Mouse (Mus musculus): ENCODE data around the gene Fam110c. TPM values are rescaled to one million over a fixed set of nuclear protein-coding genes. Genes with fewer than 3 reads are reported as not detected.

Fam110c gene
- polyA plus RNA-seq, 1 experiment from 2014 or later: 7.7 TPM

GRCm38 (mm10) chr12:31080890-31081554 is 7.4 kb downstream of the Fam110c start:
- no peaks in the 10 kb centered on the region for H3K4me1 ChIP-seq (replicated peaks; ENCODE audit: control insufficient read depth, insufficient read depth, low read length)
- no peaks in the 10 kb centered on the region for H3K36me3 ChIP-seq (ENCODE audit: control insufficient read depth, insufficient read depth)
- 87% methylated on average over 6 of the region's 6 CpGs for WGBS
- no peaks in the 10 kb centered on the region for H3K27me3 ChIP-seq (replicated peaks; ENCODE audit: control insufficient read depth, insufficient read depth, low read length)
- H3K9ac ChIP-seq (ENCODE audit: low read depth, low read length): no peak overlapping the region
- no peak overlapping the region for H3K4me2 ChIP-seq (replicated peaks; ENCODE audit: low read depth)
- TF ChIP-seq CTCF (IDR thresholded peaks at IDR 0.05; ENCODE audit: low read depth): no peak
- no peak overlapping the region for H3K4me3 ChIP-seq (ENCODE audit: low read depth, low read length)
- ATAC-seq: no peak
- no peaks in the 10 kb centered on the region for H3K9me3 ChIP-seq (ENCODE audit: control insufficient read depth)
- H3K27ac ChIP-seq (ENCODE audit: low read depth, low read length): no peak overlapping the region

GRCm38 (mm10) chr12:31083007-31083406 is 9.3 kb downstream of the Fam110c start:
- Histone ChIP-seq H3K4me3 (ENCODE audit: low read depth, low read length) (no peak overlapping the region), H3K9ac (ENCODE audit: low read depth, low read length) (no peak overlapping the region), H3K27me3 (replicated peaks; ENCODE audit: control insufficient read depth, insufficient read depth, low read length) (no peaks in the 10 kb centered on the region), H3K4me1 (replicated peaks; ENCODE audit: control insufficient read depth, insufficient read depth, low read length) (no peaks in the 10 kb centered on the region), H3K36me3 (ENCODE audit: control insufficient read depth, insufficient read depth) (no peaks in the 10 kb centered on the region), H3K27ac (ENCODE audit: low read depth, low read length) (no peak overlapping the region), H3K9me3 (ENCODE audit: control insufficient read depth) (no peaks in the 10 kb centered on the region), H3K4me2 (replicated peaks; ENCODE audit: low read depth) (no peak overlapping the region)
- no peak for TF ChIP-seq CTCF (IDR thresholded peaks at IDR 0.05; ENCODE audit: low read depth)
- WGBS: 41% methylated on average over 4 of the region's 4 CpGs
- ATAC-seq: no peak

- Histone ChIP-seq H3K27ac (ENCODE audit: low read depth, low read length) (no peak overlapping the region), H3K9ac (ENCODE audit: low read depth, low read length) (no peak overlapping the region), H3K4me2 (replicated peaks; ENCODE audit: low read depth) (no peak overlapping the region), H3K4me3 (ENCODE audit: low read depth, low read length) (no peak overlapping the region), H3K4me1 (replicated peaks; ENCODE audit: control insufficient read depth, insufficient read depth, low read length) (no peaks in the 10 kb centered on the region), H3K27me3 (replicated peaks; ENCODE audit: control insufficient read depth, insufficient read depth, low read length) (no peaks in the 10 kb centered on the region), H3K9me3 (ENCODE audit: control insufficient read depth) (no peaks in the 10 kb centered on the region), H3K36me3 (ENCODE audit: control insufficient read depth, insufficient read depth) (no peaks in the 10 kb centered on the region)
- TF ChIP-seq CTCF (IDR thresholded peaks at IDR 0.05; ENCODE audit: low read depth): no peak
- WGBS: 48% methylated on average over 4 of the region's 4 CpGs
- no peak for ATAC-seq
These were observed 9.7 kb downstream of the Fam110c start for GRCm38 (mm10) chr12:31083407-31083806.

- no peak overlapping the region for H3K9ac ChIP-seq (ENCODE audit: low read depth, low read length)
- no peak for ATAC-seq
- H3K27ac ChIP-seq (ENCODE audit: low read depth, low read length): no peak overlapping the region
- no peaks in the 10 kb centered on the region for H3K4me1 ChIP-seq (replicated peaks; ENCODE audit: control insufficient read depth, insufficient read depth, low read length)
- TF ChIP-seq CTCF (IDR thresholded peaks at IDR 0.05; ENCODE audit: low read depth): no peak
- H3K4me3 ChIP-seq (ENCODE audit: low read depth, low read length): no peak overlapping the region
- H3K9me3 ChIP-seq (ENCODE audit: control insufficient read depth): no peaks in the 10 kb centered on the region
- H3K27me3 ChIP-seq (replicated peaks; ENCODE audit: control insufficient read depth, insufficient read depth, low read length): no peaks in the 10 kb centered on the region
- no peak overlapping the region for H3K4me2 ChIP-seq (replicated peaks; ENCODE audit: low read depth)
- no peaks in the 10 kb centered on the region for H3K36me3 ChIP-seq (ENCODE audit: control insufficient read depth, insufficient read depth)
- 85% methylated on average over 4 of the region's 4 CpGs for WGBS
These were observed 13.4 kb downstream of the Fam110c start for GRCm38 (mm10) chr12:31087060-31087459.

GRCm38 (mm10) chr12:31090401-31090800 is 16.7 kb downstream of the Fam110c start:
- TF ChIP-seq CTCF (IDR thresholded peaks at IDR 0.05; ENCODE audit: low read depth): no peak
- Histone ChIP-seq H3K9me3 (ENCODE audit: control insufficient read depth) (no peaks in the 10 kb centered on the region), H3K4me1 (replicated peaks; ENCODE audit: control insufficient read depth, insufficient read depth, low read length) (no peaks in the 10 kb centered on the region), H3K9ac (ENCODE audit: low read depth, low read length) (no peak overlapping the region), H3K27me3 (replicated peaks; ENCODE audit: control insufficient read depth, insufficient read depth, low read length) (no peaks in the 10 kb centered on the region), H3K4me3 (ENCODE audit: low read depth, low read length) (no peak overlapping the region), H3K36me3 (ENCODE audit: control insufficient read depth, insufficient read depth) (no peaks in the 10 kb centered on the region), H3K27ac (ENCODE audit: low read depth, low read length) (no peak overlapping the region), H3K4me2 (replicated peaks; ENCODE audit: low read depth) (no peak overlapping the region)
- WGBS: 31% methylated on average over 6 of the region's 6 CpGs
- no peak for ATAC-seq

GRCm38 (mm10) chr12:31090882-31091640 is 17.4 kb downstream of the Fam110c start:
- no peaks in the 10 kb centered on the region for H3K27me3 ChIP-seq (replicated peaks; ENCODE audit: control insufficient read depth, insufficient read depth, low read length)
- H3K4me2 ChIP-seq (replicated peaks; ENCODE audit: low read depth): no peak overlapping the region
- no peak for ATAC-seq
- H3K36me3 ChIP-seq (ENCODE audit: control insufficient read depth, insufficient read depth): no peaks in the 10 kb centered on the region
- H3K9me3 ChIP-seq (ENCODE audit: control insufficient read depth): no peaks in the 10 kb centered on the region
- H3K4me3 ChIP-seq (ENCODE audit: low read depth, low read length): no peak overlapping the region
- TF ChIP-seq CTCF (IDR thresholded peaks at IDR 0.05; ENCODE audit: low read depth): no peak
- 79% methylated on average over 11 of the region's 11 CpGs for WGBS
- no peak overlapping the region for H3K9ac ChIP-seq (ENCODE audit: low read depth, low read length)
- no peak overlapping the region for H3K27ac ChIP-seq (ENCODE audit: low read depth, low read length)
- no peaks in the 10 kb centered on the region for H3K4me1 ChIP-seq (replicated peaks; ENCODE audit: control insufficient read depth, insufficient read depth, low read length)
